Mouse (Mus musculus) forelimb bud, embryonic 11.5 days (tissue): ENCODE measurements around the gene Uts2.

Experiments
- DNase-seq: peaks from one replicate; pipeline ENCODE4 v3.0.0-alpha.2; 2012; ENCODE audit warnings: low read depth, low spot score

Uts2 gene

GRCm38 (mm10) chr4:150996797-150997196, at the start of gene Uts2:
TSS of gene Uts2 (plus strand) at chr4:150997097.
- no peak for DNase-seq

- no peak for DNase-seq
Measured at GRCm38 (mm10) chr4:150950972-150951371, 45.9 kb upstream of the Uts2 start.

- no peak for DNase-seq
Measured at GRCm38 (mm10) chr4:150956369-150957105, 40.4 kb upstream of the Uts2 start.

GRCm38 (mm10) chr4:150957106-150957458, 39.8 kb upstream of the Uts2 start:
- DNase-seq: no peak

- no peak for DNase-seq
Measured at GRCm38 (mm10) chr4:150958536-150958935, 38.4 kb upstream of the Uts2 start.

- no peak for DNase-seq
Measured at GRCm38 (mm10) chr4:150962231-150962630, 34.7 kb upstream of the Uts2 start.

GRCm38 (mm10) chr4:150963711-150964110, 33.2 kb upstream of the Uts2 start:
- DNase-seq: no peak

GRCm38 (mm10) chr4:150964635-150965554, 32.0 kb upstream of the Uts2 start:
- DNase-seq: peak; percentile 81

- DNase-seq: no peak
Measured at GRCm38 (mm10) chr4:150965555-150965951, 31.3 kb upstream of the Uts2 start.

- DNase-seq: peak; percentile 52
Measured at GRCm38 (mm10) chr4:150966556-150966955, 30.3 kb upstream of the Uts2 start.

- DNase-seq: no peak
Measured at GRCm38 (mm10) chr4:150968956-150969355, 27.9 kb upstream of the Uts2 start.

- no peak for DNase-seq
Measured at GRCm38 (mm10) chr4:150973264-150973663, 23.6 kb upstream of the Uts2 start.

GRCm38 (mm10) chr4:150975145-150975544, 21.8 kb upstream of the Uts2 start:
- no peak for DNase-seq

GRCm38 (mm10) chr4:150978156-150978910, 18.6 kb upstream of the Uts2 start:
- no peak for DNase-seq

- no peak for DNase-seq
Measured at GRCm38 (mm10) chr4:150979455-150979854, 17.4 kb upstream of the Uts2 start.

GRCm38 (mm10) chr4:150980153-150980552, 16.7 kb upstream of the Uts2 start:
- no peak for DNase-seq

- DNase-seq: peak; percentile 21
Measured at GRCm38 (mm10) chr4:150990148-150990547, 6.7 kb upstream of the Uts2 start.

GRCm38 (mm10) chr4:150998626-150999025, 1.7 kb downstream of the Uts2 start:
- no peak for DNase-seq

GRCm38 (mm10) chr4:151001397-151001796, 4.5 kb downstream of the Uts2 start:
- no peak for DNase-seq

GRCm38 (mm10) chr4:151005656-151006318, 8.9 kb downstream of the Uts2 start:
- no peak for DNase-seq

- DNase-seq: peak; percentile 11
Measured at GRCm38 (mm10) chr4:151006945-151007344, 10.0 kb downstream of the Uts2 start.
